Mouse (Mus musculus) kidney, postnatal 25 days (tissue): ENCODE measurements at regions not wholly inside any gene's neighbourhood (a gene's known extent, or its start where the extent isn't known, plus 50 kb on each side); places are given as distances from the start of the nearest gene placed in this dataset.

Experiments
- DNase-seq, 2 experiments: peaks; one replicate each; pipeline ENCODE4 v3.0.0; 2021; ENCODE audit warnings: mixed read lengths in 2 of 2

GRCm38 (mm10) chr4:93935692-93936091, 600.4 kb upstream of the Tusc1 start:
- DNase-seq, result no peak

DNA sequence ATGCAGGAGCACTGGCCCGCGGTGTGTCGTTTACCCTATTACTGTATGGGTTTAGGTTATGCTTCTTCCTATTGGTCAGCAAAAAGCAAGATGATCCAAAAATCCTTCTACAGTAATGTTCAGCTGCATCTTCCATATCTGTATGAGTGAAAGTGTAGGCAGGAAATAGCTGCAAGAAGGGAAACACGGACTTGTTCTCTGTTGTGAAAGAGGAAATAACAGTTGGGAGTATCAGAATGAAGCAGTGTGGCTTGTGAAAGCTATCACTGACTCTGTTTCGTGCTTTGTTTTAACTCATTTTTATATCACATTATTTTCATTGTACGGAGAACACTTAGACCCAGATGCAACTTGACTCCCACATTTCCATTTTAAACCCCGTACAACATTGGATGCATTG, 591.8 kb upstream of the Tusc1 start:
- no peak for DNase-seq

GRCm38 (mm10) chr4:93924402-93924801, 589.1 kb upstream of the Tusc1 start:
- DNase-seq, result no peak

DNA sequence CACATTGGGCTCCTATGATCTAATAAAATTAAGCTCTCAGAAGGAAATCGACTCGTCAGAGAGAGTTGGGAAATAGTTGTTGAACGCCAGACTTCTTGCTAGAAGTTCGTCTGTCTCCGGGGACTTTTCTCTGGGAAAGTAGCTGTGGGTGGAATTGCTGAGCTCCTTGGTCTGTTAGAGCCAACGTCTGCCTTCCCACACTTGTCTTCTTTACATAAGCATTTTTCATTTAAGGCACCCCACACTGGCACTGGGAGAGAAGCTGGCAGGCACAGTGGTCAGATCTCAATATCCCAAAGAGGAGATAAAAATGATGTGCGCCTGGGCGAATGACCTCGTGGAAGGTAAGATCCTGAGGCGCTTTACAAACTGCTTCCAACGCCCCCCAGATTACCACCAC, 551.3 kb upstream of the Tusc1 start:
- DNase-seq, result no peak

- DNase-seq, result no peak
These were observed 546.0 kb upstream of the Tusc1 start for GRCm38 (mm10) chr4:93881318-93881717.

DNA sequence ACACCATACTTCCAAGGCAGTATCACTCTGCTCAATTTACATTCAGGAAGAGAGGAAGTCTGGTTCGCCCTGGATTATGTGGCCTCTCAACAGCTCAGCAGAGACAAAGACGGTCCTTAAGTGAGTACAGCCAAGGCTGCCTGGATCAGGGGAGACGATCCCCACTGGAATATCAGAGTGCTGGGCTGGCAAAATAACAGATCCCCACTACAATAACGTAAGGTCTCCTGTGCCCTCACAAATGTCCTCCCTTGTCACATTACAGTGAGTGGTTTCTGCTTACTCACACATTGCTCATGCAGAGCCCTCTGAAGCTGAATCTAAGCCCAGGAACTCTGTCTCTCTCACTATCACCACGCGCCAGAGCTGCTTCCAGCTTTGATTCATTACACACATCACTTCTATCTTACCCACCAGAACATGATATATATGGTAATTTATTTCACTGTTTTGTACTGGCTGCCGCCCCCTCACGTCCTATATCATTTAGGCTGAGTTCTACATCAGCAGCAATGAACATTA, 544.1 kb upstream of the Tusc1 start:
- DNase-seq, result no peak

- no peak for DNase-seq
These were observed 538.0 kb upstream of the Tusc1 start for GRCm38 (mm10) chr4:93873271-93873670.

- no peak for DNase-seq
These were observed 518.1 kb upstream of the Tusc1 start for GRCm38 (mm10) chr4:93853451-93853850.

DNA sequence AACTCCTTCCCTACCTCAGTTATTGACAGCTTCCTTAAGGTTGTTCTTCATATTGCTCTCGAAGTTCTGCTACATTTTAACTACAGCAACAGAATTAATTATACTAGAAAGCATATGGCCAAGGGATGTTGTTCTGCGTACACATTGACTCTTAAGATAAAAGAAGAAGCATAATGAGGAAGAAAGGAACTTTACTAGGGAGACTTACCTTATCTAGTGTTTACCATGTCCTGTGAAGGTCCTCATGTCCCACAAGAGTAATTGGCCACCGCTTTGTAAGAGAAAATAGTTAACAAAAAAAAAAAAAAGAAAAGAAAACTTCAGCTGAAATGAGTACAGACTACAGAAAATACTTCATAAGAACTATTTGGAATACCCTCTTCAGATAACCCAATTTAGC, 513.9 kb upstream of the Tusc1 start:
- DNase-seq, result no peak

GRCm38 (mm10) chr4:93830701-93831100, 495.4 kb upstream of the Tusc1 start:
- DNase-seq, result no peak

- DNase-seq, result no peak
These were observed 457.8 kb upstream of the Tusc1 start for GRCm38 (mm10) chr4:93793104-93793503.

GRCm38 (mm10) chr4:93790157-93790556, 454.8 kb upstream of the Tusc1 start:
- no peak for DNase-seq

GRCm38 (mm10) chr4:93754497-93754896, 419.2 kb upstream of the Tusc1 start:
- DNase-seq, result no peak

- no peak for DNase-seq
These were observed 411.0 kb upstream of the Tusc1 start for GRCm38 (mm10) chr4:93746326-93746725.

DNA sequence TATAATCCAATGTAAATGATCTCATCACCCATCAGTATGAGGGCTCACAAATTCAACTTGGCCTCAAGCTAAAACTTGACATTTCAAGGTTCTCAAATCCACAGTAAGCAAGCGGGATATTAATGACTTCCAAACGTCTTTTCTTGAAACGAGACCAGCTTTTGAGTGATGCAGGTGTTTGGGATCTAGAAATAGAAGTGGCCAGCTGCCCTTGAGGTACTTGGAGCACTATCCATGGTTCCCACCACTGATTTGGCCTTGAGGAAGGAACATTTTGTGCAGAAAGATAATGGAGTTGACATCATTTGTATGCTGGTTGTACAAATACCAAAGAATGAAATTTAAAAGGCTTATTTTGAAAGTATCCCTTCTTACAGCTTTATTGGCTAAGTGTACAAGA, 378.4 kb upstream of the Tusc1 start:
- DNase-seq, result no peak

GRCm38 (mm10) chr4:93676403-93677039, 341.2 kb upstream of the Tusc1 start:
- no peak for DNase-seq

DNA sequence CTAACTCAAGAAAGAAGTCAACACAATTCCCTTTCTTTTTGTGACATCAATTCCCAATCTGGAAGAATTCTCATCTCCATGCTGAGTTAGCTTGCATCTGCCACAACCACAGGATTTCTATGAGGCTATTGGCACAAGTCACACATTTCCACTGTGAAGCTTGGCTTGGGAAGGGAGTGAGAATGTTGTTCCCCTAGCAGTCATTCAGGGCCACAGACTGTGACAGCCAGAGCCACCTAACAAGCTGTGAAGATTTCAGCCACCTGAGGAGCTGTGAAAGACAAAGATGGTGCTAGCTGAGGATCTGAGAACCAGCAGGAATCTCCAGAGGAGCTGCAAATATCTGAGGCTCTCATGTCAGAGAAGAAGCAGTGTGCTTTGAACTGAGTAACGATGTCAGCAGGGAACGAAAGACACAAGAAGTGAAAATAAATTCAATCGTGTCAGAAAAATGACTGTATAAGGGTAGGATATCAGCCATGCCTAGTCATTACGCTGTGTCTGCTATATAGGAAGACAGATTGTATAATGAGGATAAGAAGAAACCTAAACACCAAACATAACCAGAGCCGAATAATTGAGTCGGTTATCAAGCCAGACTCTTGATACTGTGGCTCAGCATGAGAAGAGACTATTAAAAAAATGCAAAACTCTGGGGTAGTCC, 340.6 kb upstream of the Tusc1 start:
- no peak for DNase-seq

- no peak for DNase-seq
These were observed 333.7 kb upstream of the Tusc1 start for GRCm38 (mm10) chr4:93669050-93669449.

DNA sequence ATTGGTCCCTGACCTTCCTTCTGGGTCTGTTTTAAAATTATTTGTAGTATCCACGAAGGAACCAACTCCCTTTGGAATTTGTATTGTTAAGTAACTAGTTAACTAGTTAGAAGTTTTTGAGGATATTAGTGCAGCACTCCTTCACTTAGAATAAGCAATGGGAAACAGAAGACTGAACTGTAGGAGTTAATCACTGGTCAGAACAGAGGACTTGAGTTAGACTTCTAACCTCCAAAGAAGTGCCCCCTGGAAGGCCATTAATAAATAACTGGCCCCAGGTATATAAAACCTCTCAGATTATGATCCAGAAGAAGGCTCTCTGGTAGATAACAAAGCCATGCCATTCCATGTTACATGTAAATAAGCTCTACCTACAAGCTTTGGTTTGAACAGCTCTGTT, 329.0 kb upstream of the Tusc1 start:
- DNase-seq, result no peak

DNA sequence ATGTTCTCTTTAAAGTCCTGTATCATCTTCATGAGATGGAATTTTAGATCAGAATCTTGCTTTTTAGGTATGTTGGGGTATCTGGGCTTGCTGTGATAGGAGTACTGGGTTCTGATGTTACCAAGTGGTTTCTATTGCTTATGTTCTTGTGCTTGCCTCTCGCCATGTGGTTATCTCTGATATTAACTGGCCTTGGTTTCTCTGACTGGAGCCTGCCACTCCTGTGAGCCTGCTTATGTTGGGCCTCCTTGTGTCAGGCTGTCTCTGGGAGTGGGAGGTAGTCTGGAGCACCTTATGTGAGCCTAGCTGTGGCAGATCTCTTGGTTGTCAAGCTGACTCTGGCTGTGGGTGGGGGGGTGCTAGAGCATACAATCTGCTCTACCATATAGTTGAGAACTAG, 302.9 kb upstream of the Tusc1 start:
- no peak for DNase-seq

DNA sequence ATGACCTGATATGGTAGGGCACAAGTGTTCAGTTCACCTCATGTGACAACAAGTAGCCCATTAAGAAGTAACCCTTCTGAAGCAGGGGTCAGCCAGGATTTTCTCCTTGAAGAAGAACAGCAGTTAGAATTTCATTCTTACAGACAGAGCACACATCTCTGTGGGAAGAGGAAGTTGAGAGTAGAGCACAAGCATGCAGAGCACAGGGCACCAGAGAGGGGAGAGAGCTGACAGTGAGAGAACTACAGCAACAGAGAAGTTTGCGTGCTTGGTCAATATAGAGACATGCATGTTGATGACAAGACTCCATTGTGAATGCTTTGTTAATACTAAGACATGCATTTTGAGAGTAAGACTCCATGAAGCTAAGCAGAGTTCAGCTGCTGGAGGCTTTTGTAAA, 263.2 kb upstream of the Tusc1 start:
- no peak for DNase-seq

GRCm38 (mm10) chr4:93584328-93584727, 249.0 kb upstream of the Tusc1 start:
- no peak for DNase-seq

DNA sequence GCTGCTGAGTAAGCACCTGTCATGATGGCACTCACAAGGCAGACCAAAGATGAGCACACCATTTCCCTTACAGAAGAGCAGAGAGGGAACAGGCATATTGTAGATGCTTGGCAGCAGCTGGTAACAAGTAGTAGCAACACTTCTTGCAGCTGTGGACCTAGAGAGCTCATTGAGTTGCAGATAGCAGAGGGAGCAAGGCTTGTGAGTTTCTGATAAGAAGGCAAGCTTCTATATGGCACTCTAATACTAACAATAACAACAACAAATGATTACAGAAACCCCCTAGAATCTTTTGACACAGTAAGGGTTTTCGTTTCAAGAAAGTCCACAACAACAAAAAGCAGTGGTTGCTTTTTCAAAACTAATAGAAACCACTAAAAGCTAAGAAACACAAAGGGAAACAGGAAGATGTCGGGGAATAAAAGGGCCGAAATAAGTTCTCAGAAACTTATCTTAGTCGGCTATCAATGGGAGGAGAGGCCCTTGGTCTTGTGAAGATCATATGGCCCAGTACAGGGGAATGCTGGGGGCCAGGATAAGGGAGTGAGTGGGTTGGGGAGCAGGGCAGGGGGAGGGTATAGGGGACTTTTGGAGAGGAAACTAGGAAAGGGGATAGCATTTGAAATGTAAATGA, 248.5 kb upstream of the Tusc1 start:
- no peak for DNase-seq

- DNase-seq, result peak in 1 of 2 experiments; percentile 27
These were observed 244.0 kb upstream of the Tusc1 start for GRCm38 (mm10) chr4:93579343-93579742.
